Mouse (Mus musculus) adrenal gland, adult 2 months (tissue): ENCODE data around the gene Tyw5. TPM values are rescaled to one million over a fixed set of nuclear protein-coding genes. Genes with fewer than 3 reads are reported as not detected.
A peak's percentile ranks its signal among the peaks of the same experiment; 100 is the strongest.

ENCODE experiments used
- DNase-seq: peaks from one replicate; pipeline ENCODE4 v3.0.0; 2021
- polyA plus RNA-seq: library from polyadenylated mRNA; depleted of rRNA; stranded (reverse); fragments of >200 nt; gene quantifications from 2 replicates; pipeline ENCODE4 v1.2.3, GENCODE M21; 2012; rRNA removed
- total RNA-seq, 2 experiments: library from RNA; stranded (reverse); gene quantifications; 2 replicates each; pipeline ENCODE4 v1.2.3; 2021

Tyw5 gene
- total and polyA plus RNA-seq, 3 experiments = 0.89 to 15.7 (median 14.4) TPM

GRCm38 (mm10) chr1:57387876-57388275 lies 19.0 kb downstream of the Tyw5 start:
- no peak for DNase-seq

DNA sequence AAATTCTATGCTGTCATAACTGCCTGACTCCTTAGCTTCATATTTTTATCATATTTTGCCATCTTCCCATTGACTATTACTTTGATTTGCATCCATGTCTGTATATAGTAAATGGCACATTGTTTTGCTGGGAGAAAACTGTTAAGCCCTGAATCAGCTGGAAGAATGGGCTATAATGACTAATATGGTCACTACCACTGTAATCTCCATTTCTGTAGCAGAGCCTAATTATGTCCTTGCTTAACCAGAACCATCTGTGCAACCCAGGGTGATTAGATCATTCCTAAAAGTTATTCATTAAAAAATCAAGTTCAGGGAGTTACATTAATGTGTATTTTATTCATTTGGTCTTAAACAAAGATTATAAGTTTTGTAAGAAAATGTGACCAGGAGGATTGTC lies 20.4 kb downstream of the Tyw5 start:
- no peak for DNase-seq

- DNase-seq = peak; percentile 97
Measured at GRCm38 (mm10) chr1:57377376-57378341, 29.2 kb downstream of the Tyw5 start, which contains the start of gene 1700066M21Rik. Gene 1700066M21Rik, plus strand, starts transcription at chr1:57377620.

- no peak for DNase-seq
Measured at GRCm38 (mm10) chr1:57376806-57377205, 30.1 kb downstream of the Tyw5 start.

- DNase-seq = no peak
Measured at GRCm38 (mm10) chr1:57375276-57375675, 31.6 kb downstream of the Tyw5 start.

DNA sequence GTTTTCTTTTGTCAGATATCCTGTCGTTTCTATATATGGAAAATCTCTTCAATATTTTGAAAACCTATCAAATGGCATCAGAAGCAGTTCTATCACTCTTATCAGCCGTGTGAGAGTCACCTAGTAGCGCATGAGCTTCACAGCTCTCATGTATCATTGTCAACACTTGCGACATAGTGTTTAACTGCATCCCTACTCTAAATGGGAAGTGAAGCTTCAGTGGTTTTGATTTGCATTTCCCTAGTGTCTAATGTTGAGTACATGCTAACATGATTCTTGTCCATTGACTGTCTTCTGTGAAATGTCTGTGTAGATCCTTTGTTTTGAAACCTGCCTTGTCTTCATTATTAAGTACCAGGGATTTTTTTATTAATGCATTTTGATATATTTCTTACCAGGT lies 36.5 kb downstream of the Tyw5 start:
- no peak for DNase-seq

- DNase-seq = no peak
Measured at GRCm38 (mm10) chr1:57369111-57369510, 37.8 kb downstream of the Tyw5 start.

GRCm38 (mm10) chr1:57367446-57367845 lies 39.5 kb downstream of the Tyw5 start:
- DNase-seq = no peak

DNA sequence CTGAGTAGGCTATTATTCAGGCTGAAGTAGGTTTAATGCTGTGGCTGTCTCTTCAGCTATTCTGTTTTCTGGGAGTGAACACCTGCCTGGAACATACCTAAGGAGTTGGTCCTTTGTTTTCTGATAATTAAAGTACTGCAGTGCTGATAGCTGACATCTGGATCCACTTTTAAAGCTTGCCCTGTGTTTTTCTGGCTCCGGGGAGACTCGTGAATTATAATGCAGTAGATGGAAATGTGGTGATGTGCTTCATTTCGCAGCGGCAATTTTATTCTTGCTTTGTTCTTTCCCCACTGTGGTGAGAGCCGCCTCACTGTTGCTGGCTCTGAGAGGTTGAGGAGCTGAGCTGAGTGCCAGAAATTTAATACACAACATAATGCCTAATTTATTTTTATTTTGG lies 48.4 kb downstream of the Tyw5 start:
- no peak for DNase-seq

GRCm38 (mm10) chr1:57351941-57352340 lies 55.0 kb downstream of the Tyw5 start:
- no peak for DNase-seq

GRCm38 (mm10) chr1:57347487-57347886 lies 59.4 kb downstream of the Tyw5 start:
- no peak for DNase-seq

GRCm38 (mm10) chr1:57341197-57341596 lies 65.7 kb downstream of the Tyw5 start:
- no peak for DNase-seq

- DNase-seq = no peak
Measured at GRCm38 (mm10) chr1:57339156-57339796, 67.6 kb downstream of the Tyw5 start.

Other genes with a start within 250 kb of the Tyw5 start
- 1 to 10 TPM; 6.6 to 8.7 TPM for gene 1700066M21Rik, start 29.5 kb downstream of the Tyw5 start, total RNA-seq
- 49.2 and 50.1 TPM in 2 replicates for gene 1700066M21Rik, start 29.5 kb downstream of the Tyw5 start, polyA plus RNA-seq
- gene Maip1, start 773 bp downstream of the Tyw5 start, total RNA-seq = 10 to 100 TPM; 10.3 to 11.6 TPM
- 7.5 and 8.8 TPM in 2 replicates for gene Maip1, start 773 bp downstream of the Tyw5 start, polyA plus RNA-seq